Mouse (Mus musculus) C2C12 (cell line): Measurements from ENCODE around the gene Kif1a.

Source experiments
- CTCF ChIP-seq: IDR thresholded peaks from one replicate; pipeline ENCODE4 v1.5.1; 2011; ENCODE audit not compliant: control insufficient read depth, insufficient read depth, insufficient read length
- MAX ChIP-seq: IDR thresholded peaks from one replicate; pipeline ENCODE4 v1.6.1; 2011; ENCODE audit warnings: mild to moderate bottlenecking, control low read depth
- MYOD1 ChIP-seq: IDR thresholded peaks from one replicate; pipeline ENCODE4 v1.6.1; 2011; ENCODE audit warnings: low read depth; ENCODE audit not compliant: control insufficient read depth, insufficient read length
- MYOG ChIP-seq: IDR thresholded peaks from one replicate; pipeline ENCODE4 v1.6.1; 2011; ENCODE audit not compliant: control insufficient read depth, insufficient read length; ENCODE audit errors: extremely low read depth

DNA sequence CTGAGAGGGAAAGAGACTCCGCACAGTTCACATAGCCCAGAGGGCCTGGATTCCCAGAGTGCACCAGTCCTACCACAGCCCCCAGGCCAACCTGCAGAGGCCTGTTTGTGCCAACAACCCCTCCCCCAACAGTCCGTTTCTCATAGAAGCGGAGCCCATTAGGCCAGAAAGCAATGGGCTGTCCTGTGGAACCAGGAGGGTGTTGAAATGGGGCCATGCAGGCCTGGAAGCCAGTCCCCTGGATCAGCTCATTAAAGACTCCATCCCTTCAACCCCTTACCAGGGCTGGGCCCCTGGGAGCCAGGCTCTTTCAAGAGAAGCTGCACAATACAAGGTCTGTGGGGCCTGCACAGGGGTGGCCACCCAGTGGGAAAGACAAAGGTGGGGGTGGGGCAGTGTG, 22.1 kb downstream of the Kif1a start:
- TF ChIP-seq CTCF, result no peak
- TF ChIP-seq MYOD1, result no peak
- no peak for TF ChIP-seq MAX
- no peak for TF ChIP-seq MYOG
